Mouse (Mus musculus): Measurements from ENCODE around the gene Phf1. TPM values are rescaled to one million over a fixed set of nuclear protein-coding genes. Genes with fewer than 3 reads are reported as not detected.
A peak's percentile ranks its signal among the peaks of the same experiment; 100 is the strongest.
"Not testable (repeated sequence)": the region's sequence is repeated elsewhere in the genome, so short reads cannot be mapped to it uniquely, and the experiment has no call there.

Gene Phf1
- polyA plus RNA-seq (2017; shearing (Covaris generic)), result 10 to 100 TPM; 11.1 to 12.1 TPM

DNA sequence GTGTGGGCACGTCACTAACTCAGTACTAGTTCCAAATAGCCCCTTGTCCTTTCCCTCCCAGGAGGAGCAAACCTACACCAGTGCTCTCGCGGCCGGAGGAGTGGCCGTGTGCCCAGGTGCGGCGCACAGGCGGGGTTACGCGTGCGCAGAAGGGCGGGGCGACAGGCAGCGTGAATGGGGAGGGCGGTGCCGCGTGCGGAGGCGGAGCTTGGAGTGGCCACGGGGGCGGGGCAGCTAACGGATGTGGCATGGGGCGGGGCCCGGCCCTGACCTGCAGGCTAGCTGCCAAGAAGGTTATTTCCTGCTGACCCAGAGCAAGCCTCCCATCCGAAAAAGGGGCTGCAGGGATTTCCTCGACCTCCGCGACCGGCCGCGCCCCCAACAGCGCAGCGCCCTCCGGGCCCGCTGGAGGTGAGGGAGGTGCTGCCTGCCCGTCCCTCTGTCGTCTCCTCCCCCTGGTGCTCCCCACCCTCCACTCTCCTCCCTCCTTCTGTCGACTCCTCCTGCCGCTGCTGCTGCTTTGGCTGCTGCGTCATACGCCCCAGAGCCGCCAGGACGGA lies at the start of gene Phf1:
Gene Phf1, plus strand, starts transcription at position 214 of the 560 bp plus-strand sequence.
- ATAC-seq, result peak; percentile 90

DNA sequence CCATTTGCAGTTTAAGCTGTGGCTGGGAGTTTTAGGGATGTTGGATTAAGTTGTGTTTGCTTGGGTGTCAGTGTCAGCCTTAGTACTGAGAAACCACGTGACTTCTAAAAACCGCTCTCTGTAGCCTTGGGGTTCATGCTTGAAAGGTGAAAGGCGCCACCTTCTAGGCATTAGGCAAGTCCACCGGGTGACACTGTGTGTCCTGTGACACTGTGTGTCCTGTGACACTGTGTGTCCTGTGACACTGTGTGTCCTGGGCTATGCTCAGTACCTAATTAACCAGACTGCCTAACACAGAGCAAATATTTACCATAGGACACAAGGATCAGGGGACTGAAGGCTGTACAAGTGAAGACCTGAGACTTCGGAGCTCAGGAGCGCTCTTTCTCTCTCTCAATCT lies 49.3 kb upstream of the Phf1 start:
- no peak for ATAC-seq

DNA sequence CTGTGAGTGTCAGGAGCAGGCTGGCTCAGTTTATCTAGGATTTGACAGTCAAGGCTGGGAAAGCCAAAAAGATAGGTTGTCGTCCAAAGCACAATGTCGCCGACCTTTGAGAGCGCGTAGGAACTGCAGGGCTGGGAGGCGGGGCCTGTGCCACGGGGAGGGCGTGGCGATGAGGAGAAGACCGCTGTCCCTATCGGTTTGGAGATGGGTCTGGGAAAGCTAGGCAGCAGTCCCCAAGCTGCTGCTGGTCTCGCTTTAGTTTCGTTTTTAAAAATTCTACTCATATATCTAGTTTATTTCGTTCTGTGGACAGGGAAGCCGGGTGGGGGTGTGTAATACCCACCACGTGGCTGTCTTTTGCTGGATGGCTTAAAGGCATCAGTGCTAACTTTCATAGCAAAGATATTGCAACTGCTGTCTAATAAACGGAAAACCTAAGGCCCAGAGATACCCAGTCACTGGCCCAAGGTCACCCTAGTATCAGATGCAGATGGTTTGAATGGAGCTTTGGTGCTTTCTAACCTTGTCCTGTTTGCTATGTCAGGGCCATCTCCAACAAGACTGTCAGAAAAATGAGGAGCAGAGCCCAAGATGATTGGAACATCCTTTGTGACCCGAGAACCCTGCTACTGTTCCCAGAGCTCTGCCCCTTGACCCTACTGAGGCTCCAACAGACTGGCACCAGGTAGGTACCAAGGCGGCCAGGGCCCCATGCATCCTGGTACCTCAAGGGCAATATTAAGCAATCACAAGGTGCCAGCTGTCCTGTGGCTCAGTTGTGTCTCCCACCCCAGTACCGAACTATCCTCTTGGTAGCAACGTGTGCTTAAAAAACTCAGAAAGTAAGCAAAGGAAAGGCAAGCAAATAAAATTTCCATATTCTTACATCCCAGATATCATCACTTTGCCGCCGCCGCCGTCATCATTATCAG lies 47.6 kb upstream of the Phf1 start:
- ATAC-seq, result peak; percentile 78

DNA sequence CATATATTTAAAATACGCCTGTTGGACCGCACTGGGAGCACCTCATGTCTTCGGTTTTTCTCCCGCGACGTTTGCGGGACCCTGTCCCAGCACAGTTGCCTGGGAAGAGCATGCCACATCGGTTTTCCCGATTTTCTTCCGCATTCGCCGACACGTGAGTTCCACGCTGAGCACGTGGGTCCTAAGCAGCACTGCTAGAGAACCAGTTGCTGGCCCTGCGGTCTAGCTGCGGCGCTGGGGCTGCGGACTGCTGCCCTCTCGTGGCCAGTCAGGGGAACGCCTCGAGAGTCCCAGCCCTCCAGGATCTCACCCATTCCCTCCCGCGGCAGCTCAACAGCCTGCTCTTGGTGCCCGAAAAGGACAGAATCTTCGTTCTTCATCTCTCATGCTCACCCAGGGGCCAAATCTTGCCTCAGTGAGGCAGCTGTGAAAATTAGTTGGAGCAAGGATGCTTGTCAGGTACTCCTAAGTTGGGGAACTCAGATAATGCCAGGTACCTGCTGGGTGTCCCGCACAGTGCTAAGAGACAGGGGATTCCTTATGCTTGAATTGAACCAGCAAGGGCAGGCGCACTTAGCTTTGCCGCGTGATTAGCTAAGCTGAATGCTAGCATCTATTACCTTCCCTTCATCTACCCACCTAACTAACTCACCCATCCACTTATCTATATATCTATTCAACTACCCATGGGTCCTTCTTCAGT lies 46.7 kb upstream of the Phf1 start:
- ATAC-seq, result peak; percentile 93

DNA sequence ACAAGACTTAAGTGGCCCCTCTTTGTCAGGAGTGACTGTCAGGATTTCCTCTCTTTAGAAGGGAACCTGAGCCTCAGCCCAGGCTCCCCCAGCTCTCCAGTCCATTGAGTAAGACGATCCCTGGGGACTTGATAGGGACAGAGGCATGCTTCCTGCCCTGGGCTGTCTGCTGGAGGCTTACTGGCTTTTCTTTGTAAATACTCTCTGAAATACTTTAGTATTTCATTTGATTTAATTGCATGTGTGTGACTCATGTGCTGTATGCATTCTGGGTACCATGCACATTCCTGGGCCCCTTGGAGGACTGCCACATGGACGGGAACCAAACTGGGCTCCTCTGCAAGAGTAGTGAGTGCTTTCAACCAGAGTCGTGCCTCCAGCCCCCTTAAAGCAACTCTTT lies 44.9 kb upstream of the Phf1 start:
- ATAC-seq, result no peak

DNA sequence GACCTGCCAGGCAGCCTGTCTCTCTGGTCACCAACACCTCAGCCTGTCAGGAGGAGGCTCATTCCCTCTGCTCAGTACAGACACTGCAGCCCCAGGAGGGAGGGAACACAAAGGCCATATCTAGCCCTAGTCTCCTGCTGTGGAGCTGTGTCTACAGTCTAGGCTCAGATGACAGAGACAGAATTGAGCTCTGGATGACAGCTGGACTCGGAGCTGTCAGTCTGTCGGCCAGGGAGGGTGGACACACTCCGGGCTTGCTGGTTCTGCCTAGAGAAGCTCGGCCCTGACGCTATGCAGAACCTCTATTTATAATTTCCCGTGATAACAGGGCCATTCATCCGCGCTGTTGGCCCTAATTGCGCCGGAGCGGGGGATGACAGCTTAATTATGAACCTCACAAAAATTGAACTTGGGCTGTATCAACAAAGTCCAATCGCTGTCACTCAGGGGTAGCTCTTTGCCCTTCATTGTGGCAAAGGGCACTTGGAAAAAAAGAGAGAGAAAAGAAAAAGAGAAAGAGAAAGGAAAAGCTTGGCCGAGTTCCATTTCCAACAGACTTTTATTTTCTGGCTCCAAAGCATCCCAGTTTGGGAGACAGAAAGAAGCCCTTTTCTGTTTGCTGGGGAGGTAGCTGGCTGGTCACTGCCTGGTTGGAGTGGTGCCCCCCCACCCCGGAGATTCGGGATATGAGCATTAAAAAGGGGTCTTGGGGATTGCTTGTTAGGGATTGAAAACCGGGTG lies 40.0 kb upstream of the Phf1 start:
- ATAC-seq, result no peak

DNA sequence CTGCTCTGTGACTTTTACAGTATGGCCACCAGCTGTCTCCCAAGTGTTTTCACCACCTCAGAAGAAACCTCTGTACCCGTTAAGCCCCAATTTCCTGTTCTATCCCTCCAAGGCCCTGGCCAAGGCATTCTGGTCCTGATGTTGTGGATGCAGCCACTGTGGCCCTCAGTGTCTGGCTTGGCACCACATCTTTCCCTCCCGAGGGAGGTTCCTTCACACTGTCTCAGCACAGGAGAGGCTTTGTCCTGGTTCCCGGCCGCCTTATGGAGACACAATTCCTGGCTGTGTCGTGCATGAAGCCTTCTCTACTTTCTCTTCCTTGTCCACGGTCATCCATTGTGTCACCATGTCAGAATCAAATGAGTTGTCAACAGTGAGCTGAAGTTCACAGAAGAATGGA lies 39.4 kb upstream of the Phf1 start:
- no peak for ATAC-seq

DNA sequence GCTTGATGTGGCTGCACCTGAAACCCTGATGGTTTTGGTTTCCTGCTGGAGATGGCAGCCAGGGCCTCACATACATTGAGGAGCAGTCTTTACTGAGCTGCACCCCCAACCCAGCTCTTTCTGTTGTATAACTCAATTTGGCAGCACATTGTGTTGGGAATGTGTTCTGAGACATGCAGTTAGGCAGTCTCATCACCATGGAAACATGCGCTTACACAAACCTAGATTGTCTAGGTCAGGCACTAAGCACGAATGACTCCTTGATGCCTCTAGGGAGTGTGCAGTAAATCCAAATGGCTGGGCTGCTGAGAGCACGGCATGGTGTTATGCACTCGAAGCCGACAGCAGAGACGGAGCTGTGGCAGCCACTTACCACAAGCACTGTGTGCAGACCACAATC lies 38.5 kb upstream of the Phf1 start:
- no peak for ATAC-seq

DNA sequence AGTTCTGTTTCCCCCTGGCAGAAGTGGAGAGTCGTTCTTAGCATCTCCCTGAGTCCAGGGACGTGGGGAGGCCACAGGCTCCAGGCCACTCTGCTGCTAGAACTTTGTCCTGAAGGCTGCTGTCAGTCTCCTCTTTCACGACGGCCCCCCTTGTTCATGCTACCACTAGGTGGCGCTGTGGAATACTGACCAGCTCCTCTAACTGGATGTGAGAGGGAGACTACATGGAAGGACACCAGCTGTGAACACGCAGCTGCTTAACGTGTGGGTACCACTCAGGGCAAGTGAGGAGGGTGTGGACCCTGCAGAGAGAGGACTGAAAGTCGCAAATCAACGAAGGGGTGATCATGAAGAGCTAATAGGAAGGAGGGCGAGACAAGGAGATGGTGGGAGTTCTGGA lies 37.3 kb upstream of the Phf1 start:
- no peak for ATAC-seq

DNA sequence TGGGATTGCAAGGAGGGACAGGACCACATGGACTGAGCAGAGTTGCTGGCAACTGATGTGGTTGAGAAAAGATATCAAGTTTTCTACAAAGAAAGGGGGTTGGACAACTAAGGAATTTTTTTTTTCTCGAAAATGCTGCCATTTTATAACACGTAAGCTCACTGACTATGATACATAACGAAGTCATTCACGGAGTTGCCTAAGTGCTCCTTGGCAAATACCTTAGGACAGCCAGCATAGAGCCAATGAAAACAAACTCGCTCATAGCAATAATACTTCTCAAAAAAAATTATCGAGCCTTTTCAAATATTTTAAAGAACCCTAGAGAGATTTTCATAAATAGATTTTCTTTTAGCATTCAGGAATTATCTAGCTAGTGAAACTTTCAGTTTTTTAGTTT lies 31.9 kb upstream of the Phf1 start:
- no peak for ATAC-seq

DNA sequence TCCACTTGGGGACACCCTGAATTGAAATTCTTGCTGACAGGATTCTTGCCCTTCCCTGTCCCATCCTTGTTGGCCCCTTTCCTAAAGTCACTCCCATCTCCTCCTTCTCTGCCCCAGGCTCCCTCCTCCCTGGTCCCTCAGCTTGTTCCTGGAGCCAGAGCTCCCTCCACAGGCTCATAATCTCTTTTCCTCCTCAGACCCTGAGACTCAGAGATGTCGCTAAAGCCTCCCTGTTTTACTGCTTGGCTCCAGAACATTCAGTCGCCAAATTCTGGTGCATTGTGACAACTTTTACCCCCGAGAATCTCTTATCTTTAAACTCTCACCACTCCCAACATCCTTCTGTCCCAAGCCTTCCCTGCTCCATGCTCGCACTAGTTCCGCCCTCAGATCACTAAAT lies 28.5 kb upstream of the Phf1 start:
- ATAC-seq, result no peak

DNA sequence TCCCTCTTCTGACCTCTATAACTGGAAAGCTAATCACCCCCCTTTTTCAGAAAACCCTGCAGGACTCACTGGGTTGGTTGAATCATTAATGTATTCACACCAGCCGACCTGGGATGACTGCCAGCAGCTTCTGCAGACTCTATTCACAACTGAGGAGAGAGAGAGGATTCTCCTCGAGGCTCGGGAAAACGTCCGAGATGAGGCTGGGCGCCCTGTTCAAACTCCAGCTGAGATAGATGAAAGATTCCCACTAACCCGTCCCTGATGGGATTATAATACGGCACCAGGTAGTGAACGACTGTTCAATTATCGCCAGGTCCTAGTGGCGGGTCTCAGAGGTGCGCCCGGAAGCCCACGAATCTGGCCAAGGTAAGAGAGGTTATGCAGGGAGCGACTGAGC lies 25.3 kb upstream of the Phf1 start:
- ATAC-seq, result not testable (repeated sequence)

DNA sequence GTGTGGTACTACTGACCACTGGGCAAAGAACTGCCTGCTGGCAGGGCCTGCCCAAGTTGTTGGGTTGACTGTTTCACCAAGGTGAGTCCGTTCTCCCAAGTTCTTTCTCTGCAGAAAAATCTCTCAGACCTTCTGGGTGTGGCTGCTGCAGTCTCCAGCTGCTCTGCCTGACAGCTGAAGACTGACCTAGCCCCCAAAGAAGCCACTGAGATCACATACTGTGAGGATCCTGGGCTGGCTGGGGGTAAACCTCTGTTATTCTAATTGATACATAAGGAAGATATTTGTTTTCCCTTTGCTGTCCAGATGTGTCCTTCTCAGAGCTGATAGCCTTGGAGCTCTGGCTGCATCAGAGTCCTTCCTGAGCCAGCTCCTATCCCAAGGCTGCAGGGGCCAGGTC lies 17.6 kb upstream of the Phf1 start:
- ATAC-seq, result no peak

DNA sequence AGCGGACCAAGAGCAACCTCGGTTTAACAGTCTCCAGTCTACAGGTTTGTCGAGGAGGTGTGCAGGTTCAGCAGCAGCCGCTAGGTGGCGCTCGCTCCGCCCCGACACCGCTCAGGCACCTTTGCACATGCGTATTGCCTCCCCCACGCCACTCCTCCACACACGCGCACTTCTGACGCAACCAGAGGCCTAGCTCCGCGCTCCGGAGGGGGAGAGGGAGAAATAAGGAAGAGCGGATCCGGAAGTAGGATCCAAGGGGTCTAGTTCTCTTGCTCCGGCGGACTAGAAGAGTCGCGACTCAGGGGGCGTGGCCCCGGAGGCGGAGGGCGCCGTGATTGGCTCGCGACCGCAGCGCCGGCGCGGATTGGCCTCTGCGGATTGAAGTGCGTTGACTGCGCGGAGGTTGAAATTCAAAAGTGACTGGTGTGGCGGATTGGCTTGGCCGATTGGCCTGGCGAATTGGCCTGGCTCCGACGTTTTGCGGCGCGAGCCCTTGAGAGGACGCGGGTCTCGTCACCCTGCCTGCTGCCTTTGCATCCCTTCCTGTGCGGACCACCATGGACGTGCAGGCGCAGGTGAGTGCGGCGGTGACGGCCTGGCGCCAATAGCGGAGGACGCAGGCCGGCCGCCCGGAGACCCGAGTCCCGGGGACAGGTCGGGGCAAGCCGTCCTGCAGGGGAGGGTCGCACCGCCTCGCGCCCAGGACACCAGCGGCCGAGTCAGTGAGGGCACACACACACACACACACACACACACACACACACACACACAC lies 16.0 kb upstream of the Phf1 start, which contains the start of gene Kifc5b:
Gene Kifc5b, plus strand, starts transcription at position 381 of the 772 bp plus-strand sequence.
- peak; percentile 96 for ATAC-seq

DNA sequence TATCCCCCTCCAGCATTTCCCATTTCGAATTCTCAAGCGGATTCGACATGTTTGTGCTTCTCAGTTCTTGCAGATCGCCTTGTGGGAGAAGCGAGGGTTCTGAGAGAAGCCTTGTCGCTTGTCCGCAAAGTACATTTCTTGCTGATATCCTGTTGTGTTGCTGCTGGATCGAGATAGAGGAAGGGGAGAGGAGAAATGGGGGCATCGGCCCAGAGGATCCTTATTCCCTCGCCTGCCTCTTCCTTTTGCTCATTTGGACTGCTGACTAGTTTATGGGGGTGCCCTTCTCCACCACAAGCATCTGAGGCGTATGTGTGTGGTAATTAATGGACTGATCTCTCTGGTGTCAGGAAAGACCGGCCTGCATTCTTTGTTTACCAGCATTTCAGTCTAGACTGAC lies 15.3 kb upstream of the Phf1 start:
- ATAC-seq, result not testable (repeated sequence)

DNA sequence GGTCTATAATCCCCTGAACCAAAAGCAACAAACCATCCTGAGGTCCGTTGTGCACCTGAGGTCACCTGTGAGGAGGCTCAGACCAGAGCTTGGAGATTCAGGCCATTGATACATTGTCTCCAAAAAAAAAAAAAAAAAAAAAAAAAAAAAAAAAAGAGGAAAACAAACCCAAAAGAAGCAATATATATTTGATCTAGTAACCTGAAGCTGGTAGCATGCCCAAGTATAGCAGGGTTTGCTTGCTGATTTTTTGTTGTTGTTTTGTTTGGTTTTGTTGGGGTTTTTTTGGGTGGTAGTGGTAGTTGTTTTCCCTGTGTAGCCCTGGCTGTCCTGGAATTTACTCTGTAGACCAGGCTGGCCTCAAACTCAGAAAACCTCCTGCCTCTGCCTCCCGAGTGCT lies 14.5 kb upstream of the Phf1 start:
- no peak for ATAC-seq

DNA sequence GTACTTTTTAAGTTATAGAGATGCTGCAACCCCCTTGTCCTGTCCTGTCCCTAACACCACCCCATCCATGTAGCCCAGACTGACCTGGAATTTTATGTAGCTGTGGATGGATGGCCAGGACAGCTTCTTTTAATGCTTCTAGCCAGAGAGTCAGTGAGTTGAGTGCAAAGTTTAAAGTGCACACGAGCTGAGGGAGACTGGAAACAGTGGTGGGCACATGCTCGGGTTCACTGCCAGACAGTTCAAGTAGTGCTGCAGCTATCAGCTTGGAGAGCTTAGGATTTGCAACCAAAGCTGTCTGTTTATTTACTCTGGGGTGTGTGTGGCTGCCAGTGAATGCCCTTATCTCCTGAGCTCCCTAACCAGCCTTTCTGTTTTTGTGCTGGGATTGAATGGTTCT lies 13.3 kb upstream of the Phf1 start:
- ATAC-seq, result not testable (repeated sequence)

DNA sequence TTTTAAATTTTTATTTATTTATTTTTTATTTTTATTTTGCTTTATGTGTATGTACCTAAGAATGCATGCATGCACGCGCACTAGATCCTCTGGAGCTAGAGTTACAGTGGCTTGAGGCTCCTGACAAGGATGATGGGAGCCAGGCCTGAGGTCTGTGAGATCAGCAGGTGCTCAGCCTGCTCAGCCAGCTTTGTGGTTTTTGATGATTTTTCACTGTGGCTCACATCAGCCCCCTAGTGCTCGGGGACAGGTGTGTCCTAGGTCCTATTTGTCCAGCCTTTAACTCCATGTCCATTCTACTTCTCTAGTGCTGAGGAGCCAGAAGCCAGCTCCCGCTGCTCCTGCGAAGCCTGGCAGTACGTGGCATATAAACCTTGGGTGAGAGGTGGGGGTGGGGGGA lies 10.5 kb upstream of the Phf1 start:
- ATAC-seq, result peak; percentile 61

DNA sequence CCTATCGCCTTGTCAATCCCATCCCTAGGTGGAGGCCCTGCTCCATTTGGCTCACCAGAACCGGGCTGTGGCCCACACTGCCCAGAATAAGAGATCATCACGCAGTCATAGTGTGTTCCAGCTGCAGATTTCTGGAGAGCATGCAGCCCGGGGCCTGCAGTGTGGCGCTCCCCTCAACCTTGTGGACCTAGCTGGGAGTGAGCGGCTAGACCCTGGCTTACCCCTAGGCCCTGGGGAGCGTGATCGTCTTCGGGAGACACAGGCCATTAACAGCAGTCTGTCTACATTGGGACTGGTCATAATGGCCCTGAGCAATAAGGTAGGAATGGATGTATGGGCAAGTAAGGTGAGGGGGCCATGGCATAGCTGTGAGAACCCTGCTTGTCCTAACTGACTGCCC lies 7.4 kb upstream of the Phf1 start:
- not testable (repeated sequence) for ATAC-seq

DNA sequence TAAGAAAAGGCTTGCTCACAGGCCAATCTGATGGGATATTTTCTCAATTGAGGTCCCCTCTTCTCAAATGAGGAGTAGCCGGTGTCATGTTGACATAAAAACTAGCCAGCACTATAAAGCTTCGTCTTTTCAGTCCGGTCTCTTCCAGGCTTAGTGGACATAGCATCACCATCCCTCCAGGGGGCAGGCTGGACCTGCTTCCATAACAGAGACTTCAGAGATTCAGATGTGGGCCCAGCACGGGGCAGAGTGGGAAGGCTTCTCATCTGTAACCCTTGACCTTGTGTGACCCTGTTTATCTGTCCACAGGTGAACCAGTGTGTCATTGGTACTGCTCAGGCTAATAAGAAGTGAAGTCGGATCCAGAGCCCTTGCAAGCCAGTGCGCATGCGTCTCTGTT lies 1.1 kb upstream of the Phf1 start:
- ATAC-seq, result not testable (repeated sequence)

DNA sequence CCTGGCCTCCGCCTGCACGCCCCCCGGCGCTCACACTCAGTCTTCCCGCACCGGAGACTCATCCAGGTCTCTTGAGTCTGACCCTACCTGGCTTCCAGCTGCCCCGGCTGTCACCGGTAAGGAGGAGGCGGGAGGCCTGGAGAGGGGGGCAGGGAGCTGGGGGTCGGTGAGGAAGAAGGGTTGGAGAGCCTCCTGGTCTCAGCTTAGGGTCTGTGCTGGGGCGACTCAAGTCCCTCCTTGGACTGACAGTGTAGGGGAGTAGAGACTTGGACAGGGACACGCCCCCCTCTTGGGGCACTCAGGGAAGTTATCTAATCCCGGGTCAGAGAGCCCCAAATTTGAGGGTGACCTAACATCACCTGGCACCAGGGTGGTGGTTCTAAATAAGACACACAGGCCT lies 567 bp downstream of the Phf1 start:
- ATAC-seq, result no peak
